Mouse (Mus musculus) cerebellum, adult 2 months (tissue): ENCODE measurements around the gene Rpusd3. TPM values are rescaled to one million over a fixed set of nuclear protein-coding genes. Genes with fewer than 3 reads are reported as not detected.

ENCODE experiments used
- DNase-seq, 2 experiments: peaks; one replicate each; pipeline ENCODE4 v3.0.0; 2021
- H3K27ac ChIP-seq: fragments of 200-500 bp; 2 replicates; pipeline ENCODE4 v1.5.1; 2012; ENCODE audit warnings: low read length, control low read depth, inconsistent platforms; ENCODE audit not compliant: insufficient read depth
- H3K27me3 ChIP-seq: fragments of 200-500 bp; 2 replicates; pipeline ENCODE4 v1.6.1; 2012; ENCODE audit warnings: inconsistent platforms, mild to moderate bottlenecking, low read length, moderate library complexity; ENCODE audit not compliant: control insufficient read depth, insufficient read depth
- H3K4me1 ChIP-seq: fragments of 200-500 bp; 2 replicates; pipeline ENCODE4 v1.6.1; 2011; ENCODE audit warnings: low read length; ENCODE audit not compliant: control insufficient read depth, insufficient read depth
- H3K4me3 ChIP-seq: fragments of 200-500 bp; replicated peaks from 2 replicates; pipeline ENCODE3; 2011; ENCODE audit warnings: mild to moderate bottlenecking, low read depth, low read length, control low read depth; ENCODE audit not compliant: insufficient read depth
- CTCF ChIP-seq: fragments of 200-500 bp; IDR thresholded peaks from 2 replicates; pipeline ENCODE4 v1.5.1; 2011; ENCODE audit warnings: low read depth, mild to moderate bottlenecking, control low read depth, low read length, moderate library complexity, borderline replicate concordance; ENCODE audit not compliant: insufficient read depth
- POLR2A ChIP-seq: fragments of 200-500 bp; IDR thresholded peaks from 2 replicates; pipeline ENCODE4 v1.6.1; 2011; ENCODE audit warnings: low read length, control low read depth, borderline replicate concordance; ENCODE audit not compliant: insufficient read depth
- WGBS: fragments of 180-500 bp; shearing (Covaris S2); methylation state at CpG from one replicate; pipeline ENCODE4 v1.1.7; 2018; 5-methylcytosine and 5-hydroxymethylcytosine counted together
- polyA plus RNA-seq: library from polyadenylated mRNA; depleted of rRNA; stranded (reverse); fragments of >200 nt; gene quantifications from 2 replicates; pipeline ENCODE4 v1.2.3, GENCODE M21; 2012

Gene Rpusd3
- polyA plus RNA-seq, 1 experiment, result 37.4 TPM

- H3K27me3 ChIP-seq, result no peaks in the 10 kb centered on the region
- no peak for TF ChIP-seq CTCF
- TF ChIP-seq POLR2A, result no peak
- H3K4me1 ChIP-seq, result peaks cover 2% of the 10 kb centered on the region; the same call in 1 of the 2 replicates
- DNase-seq, result no peak
- H3K4me3 ChIP-seq, result no peak overlapping the region
- no peak overlapping the region for H3K27ac ChIP-seq
- 63% methylated on average over 12 of the region's 12 CpGs for WGBS
These were observed 19.7 kb upstream of the Rpusd3 start for GRCm38 (mm10) chr6:113438721-113439430.

- Histone ChIP-seq H3K4me1 (no peaks in the 10 kb centered on the region), H3K27me3 (no peaks in the 10 kb centered on the region), H3K4me3 (no peak overlapping the region), H3K27ac (no peak overlapping the region)
- WGBS, result 72% methylated on average over 12 of the region's 12 CpGs
- no peak for TF ChIP-seq CTCF
- no peak for TF ChIP-seq POLR2A
- DNase-seq, result no peak
These were observed 18.0 kb upstream of the Rpusd3 start for GRCm38 (mm10) chr6:113437135-113437534.

DNA sequence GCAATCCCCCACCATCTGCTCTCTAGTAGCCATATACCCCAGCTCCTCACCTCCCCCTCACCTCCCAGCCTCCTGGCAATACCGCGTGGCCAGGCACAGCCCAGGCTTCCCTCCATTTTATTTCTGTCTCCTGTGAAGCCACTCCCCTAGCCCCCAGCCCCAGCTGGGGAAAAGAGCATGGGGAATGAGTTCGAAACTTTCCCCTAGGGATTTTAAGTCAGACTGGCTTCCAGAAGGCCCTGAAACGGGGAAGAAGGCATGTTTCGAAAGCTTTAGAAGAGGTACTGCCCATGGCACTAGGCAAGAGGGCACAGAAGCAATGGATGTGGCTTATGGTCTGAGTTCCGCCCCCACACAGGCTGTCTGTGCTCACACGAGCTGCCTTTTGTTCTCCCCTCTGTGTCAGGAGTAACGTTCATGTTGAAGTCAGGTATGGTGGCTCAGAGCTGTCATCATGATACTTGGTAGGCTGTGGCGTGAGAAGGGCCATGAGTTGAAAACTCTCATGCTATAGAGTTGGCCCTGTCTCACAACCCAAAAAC lies 16.6 kb upstream of the Rpusd3 start, which contains the start of gene Cidec:
Gene Cidec, minus strand, starts transcription at position 97 of the 542 bp plus-strand sequence.
- Histone ChIP-seq H3K4me1 (no peaks in the 10 kb centered on the region), H3K4me3 (no peak within 1 kb of the TSS), H3K27ac (no peak within 1 kb of the TSS), H3K27me3 (no peaks in the 10 kb centered on the region)
- TF ChIP-seq POLR2A (no peak), CTCF (no peak)
- DNase-seq, result no peak
- WGBS, result 71% methylated on average over 9 of the region's 9 CpGs

- Histone ChIP-seq H3K27ac (no peak overlapping the region), H3K4me1 (no peaks in the 10 kb centered on the region), H3K27me3 (no peaks in the 10 kb centered on the region), H3K4me3 (no peak overlapping the region)
- DNase-seq, result no peak
- 68% methylated on average over 7 of the region's 7 CpGs for WGBS
- TF ChIP-seq POLR2A (no peak), CTCF (no peak)
These were observed 15.6 kb upstream of the Rpusd3 start for GRCm38 (mm10) chr6:113434691-113435090.

DNA sequence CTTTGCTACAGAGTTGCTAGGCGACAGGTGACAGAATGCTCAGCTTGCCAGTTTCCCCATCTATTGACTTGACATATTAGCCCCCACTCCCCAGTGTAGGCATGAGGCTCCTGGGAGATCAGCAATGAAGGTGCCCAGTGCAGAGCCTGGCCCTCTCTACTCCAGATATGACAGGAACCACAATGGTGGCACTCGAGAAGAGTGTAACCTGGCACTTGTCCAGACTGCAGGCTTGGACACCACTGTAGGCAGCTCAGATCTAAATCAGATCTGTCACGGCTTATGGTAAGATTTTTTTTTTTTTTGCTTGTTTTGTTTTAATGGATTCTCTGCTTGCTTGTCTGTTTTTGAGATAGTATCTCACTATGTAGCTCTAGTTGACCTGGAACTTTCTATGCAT lies 14.5 kb upstream of the Rpusd3 start:
- H3K4me3 ChIP-seq, result no peak overlapping the region
- DNase-seq, result no peak
- H3K4me1 ChIP-seq, result no peaks in the 10 kb centered on the region
- TF ChIP-seq CTCF (no peak), POLR2A (no peak)
- H3K27ac ChIP-seq, result no peak overlapping the region
- no peaks in the 10 kb centered on the region for H3K27me3 ChIP-seq
- WGBS, result 41% methylated on average over 3 of the region's 3 CpGs

DNA sequence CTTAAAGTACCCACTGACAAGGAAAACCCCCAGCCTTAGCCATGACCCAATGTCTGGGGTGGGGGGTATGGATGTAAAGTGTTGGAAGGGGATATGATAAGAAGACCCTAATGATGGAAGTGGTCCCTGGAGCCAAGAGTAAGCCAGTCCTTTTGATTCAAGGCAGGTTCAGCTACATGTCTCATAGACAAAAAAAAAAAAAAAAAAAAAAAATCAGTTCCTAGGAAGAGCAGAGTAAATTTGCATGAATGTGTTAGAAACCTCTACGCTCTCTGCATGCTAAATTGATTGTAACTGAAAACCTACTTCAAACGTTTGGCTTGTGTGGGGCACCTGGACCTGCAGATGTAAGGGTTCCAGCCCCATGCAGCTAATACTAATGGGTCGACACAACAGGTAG lies 12.7 kb upstream of the Rpusd3 start:
- H3K27ac ChIP-seq, result no peak overlapping the region
- no peak for DNase-seq
- H3K4me1 ChIP-seq, result no peaks in the 10 kb centered on the region
- H3K4me3 ChIP-seq, result no peak overlapping the region
- 62% methylated on average over 3 of the region's 3 CpGs for WGBS
- TF ChIP-seq POLR2A, result no peak
- no peak for TF ChIP-seq CTCF
- H3K27me3 ChIP-seq, result no peaks in the 10 kb centered on the region

DNA sequence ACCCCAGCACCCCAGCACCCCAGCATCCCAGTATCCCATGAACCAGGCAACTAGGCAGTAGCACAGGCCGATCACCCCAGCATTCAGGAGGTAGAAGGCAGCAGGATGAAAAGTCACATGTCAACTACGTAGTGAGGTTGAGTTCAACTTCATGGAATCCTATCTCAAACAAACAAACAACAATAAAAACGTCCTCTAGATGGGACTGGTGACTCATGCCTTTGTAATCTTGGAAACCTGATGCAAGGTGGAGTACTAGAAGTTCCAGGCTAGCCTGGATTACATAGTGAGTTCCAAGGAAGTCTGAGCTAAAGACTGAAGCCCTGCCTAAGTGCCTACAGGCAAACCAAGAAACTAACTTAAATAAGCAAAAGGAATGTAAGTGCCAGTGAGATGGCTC lies 11.7 kb upstream of the Rpusd3 start:
- Histone ChIP-seq H3K27me3 (no peaks in the 10 kb centered on the region), H3K4me3 (no peak overlapping the region)
- 62% methylated on average over 3 of the region's 3 CpGs for WGBS

GRCm38 (mm10) chr6:113429965-113430364 lies 10.8 kb upstream of the Rpusd3 start:
- Histone ChIP-seq H3K27me3 (no peaks in the 10 kb centered on the region), H3K27ac (no peak overlapping the region), H3K4me3 (no peak overlapping the region), H3K4me1 (no peaks in the 10 kb centered on the region)
- no peak for TF ChIP-seq POLR2A
- TF ChIP-seq CTCF, result no peak
- WGBS, result 73% methylated on average over 3 of the region's 3 CpGs
- DNase-seq, result no peak

More for the DNA sequence above, 11.7 kb upstream of the Rpusd3 start:
- no peaks in the 10 kb centered on the region for H3K4me1 ChIP-seq
- H3K27ac ChIP-seq, result no peak overlapping the region
- TF ChIP-seq CTCF (no peak), POLR2A (no peak)
- no peak for DNase-seq
